Mouse (Mus musculus) ES-Bruce4 (cell line): ENCODE measurements around the gene Gas7. TPM values are rescaled to one million over a fixed set of nuclear protein-coding genes. Genes with fewer than 3 reads are reported as not detected.

Source experiments
- H3K27ac ChIP-seq: 2 replicates; pipeline ENCODE4 v1.5.1; 2012; ENCODE audit warnings: low read length, inconsistent platforms; ENCODE audit not compliant: insufficient read depth
- H3K27me3 ChIP-seq: 2 replicates; pipeline ENCODE4 v1.6.1; 2012; ENCODE audit warnings: mild to moderate bottlenecking, low read length, inconsistent platforms; ENCODE audit not compliant: control insufficient read depth, poor library complexity, insufficient read depth, severe bottlenecking
- H3K36me3 ChIP-seq: 2 replicates; pipeline ENCODE4 v1.6.1; 2012; ENCODE audit warnings: inconsistent platforms, mild to moderate bottlenecking, low read length, moderate library complexity; ENCODE audit not compliant: control insufficient read depth, poor library complexity, insufficient read depth, severe bottlenecking
- H3K4me1 ChIP-seq: one replicate; pipeline ENCODE4 v1.8.1; 2011; ENCODE audit warnings: low read length; ENCODE audit not compliant: control insufficient read depth, insufficient read depth
- H3K4me3 ChIP-seq: 2 replicates; pipeline ENCODE4 v1.5.1; 2011; ENCODE audit warnings: low read depth, mild to moderate bottlenecking, low read length
- H3K9ac ChIP-seq: 2 replicates; pipeline ENCODE4 v1.6.1; 2012; ENCODE audit warnings: low read depth, mild to moderate bottlenecking, inconsistent platforms; ENCODE audit not compliant: poor library complexity, severe bottlenecking
- H3K9me3 ChIP-seq: replicated peaks from 2 replicates; pipeline ENCODE4 v1.6.1; 2012; ENCODE audit warnings: mild to moderate bottlenecking, low read length, inconsistent platforms; ENCODE audit not compliant: control insufficient read depth, poor library complexity, insufficient read depth, severe bottlenecking
- CTCF ChIP-seq: IDR thresholded peaks from one replicate; pipeline ENCODE4 v1.8.1; 2011; ENCODE audit warnings: low read depth, low read length
- EP300 ChIP-seq: IDR thresholded peaks from 2 replicates; pipeline ENCODE4 v1.6.1; 2011; ENCODE audit warnings: low read depth, low read length; ENCODE audit not compliant: insufficient read depth
- POLR2A ChIP-seq: IDR thresholded peaks from one replicate; pipeline ENCODE4 v1.8.1; 2011; ENCODE audit warnings: low read length; ENCODE audit not compliant: insufficient read depth
- polyA plus RNA-seq: library from polyadenylated mRNA; stranded (reverse); fragments of >200 nt; gene quantifications from 2 replicates; pipeline ENCODE4 v1.2.4, GENCODE M21; 2011; ENCODE audit warnings: low read depth; ENCODE audit not compliant: missing spikeins, insufficient read depth, insufficient read length

Gene Gas7
- polyA plus RNA-seq, 1 experiment, result 2.3 TPM

DNA sequence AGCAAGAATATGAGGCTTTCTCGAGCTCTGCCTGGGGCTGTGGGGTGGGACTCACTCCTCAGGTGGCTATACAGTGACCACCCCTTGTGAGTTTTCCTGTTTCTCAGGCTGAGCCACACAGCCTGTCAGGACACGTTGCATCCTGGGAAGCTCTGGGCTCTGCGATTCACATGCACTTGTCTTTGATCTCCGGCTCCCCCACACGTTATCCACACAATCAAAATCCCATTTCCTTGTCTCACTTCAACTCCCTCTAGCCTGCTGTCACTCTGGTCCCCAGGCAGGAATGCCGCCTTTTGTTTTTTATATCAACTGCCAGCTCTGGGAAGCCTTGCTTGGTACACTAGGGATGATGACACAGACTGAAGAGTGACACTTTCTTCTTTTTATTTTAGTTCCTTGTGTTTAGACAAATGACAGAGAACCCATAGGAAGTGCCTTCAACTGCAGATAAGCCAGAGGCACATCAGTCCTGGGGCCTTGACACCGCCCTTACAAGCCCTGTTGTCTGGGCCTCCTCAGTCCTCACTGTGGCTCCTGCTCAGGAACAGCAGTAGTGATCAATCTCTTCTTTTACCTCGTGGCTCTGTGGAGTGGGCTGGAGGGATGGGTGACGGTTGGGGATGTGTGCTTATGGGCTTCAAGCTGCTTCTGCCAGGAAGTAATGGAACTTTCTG, 103.7 kb downstream of the Gas7 start:
- no peak for TF ChIP-seq EP300
- no peak for TF ChIP-seq CTCF
- no peak for TF ChIP-seq POLR2A
- no peaks in the 10 kb centered on the region for H3K36me3 ChIP-seq
- no peak overlapping the region for H3K4me3 ChIP-seq
- H3K27ac ChIP-seq, result no peak overlapping the region
- H3K27me3 ChIP-seq, result no peaks in the 10 kb centered on the region
- H3K4me1 ChIP-seq, result no peaks in the 10 kb centered on the region
- H3K9me3 ChIP-seq, result no peaks in the 10 kb centered on the region
- H3K9ac ChIP-seq, result no peak overlapping the region

DNA sequence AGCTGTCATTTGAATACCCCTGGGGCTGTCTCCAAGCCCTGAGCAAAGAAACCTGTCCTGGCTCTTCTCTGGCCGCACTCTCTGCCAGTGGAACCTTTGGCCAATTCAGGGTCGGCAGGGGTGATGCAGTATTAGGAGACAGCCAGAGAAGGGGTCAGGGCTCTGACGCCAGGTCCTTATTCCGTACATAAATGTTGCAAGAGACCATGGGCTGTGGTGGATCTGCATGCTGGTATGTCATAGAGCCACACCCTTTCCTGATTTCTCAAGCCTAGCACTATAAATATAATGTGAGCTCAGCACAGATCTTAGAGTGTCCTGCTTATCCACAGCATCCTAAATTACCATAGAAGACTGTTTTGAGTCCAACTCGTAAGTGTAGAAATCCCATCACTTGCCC, 104.3 kb downstream of the Gas7 start:
- Histone ChIP-seq H3K4me3 (no peak overlapping the region), H3K9me3 (no peaks in the 10 kb centered on the region), H3K36me3 (no peaks in the 10 kb centered on the region), H3K4me1 (no peaks in the 10 kb centered on the region), H3K27me3 (no peaks in the 10 kb centered on the region), H3K9ac (no peak overlapping the region), H3K27ac (no peak overlapping the region)
- TF ChIP-seq CTCF (no peak), POLR2A (no peak), EP300 (no peak)

DNA sequence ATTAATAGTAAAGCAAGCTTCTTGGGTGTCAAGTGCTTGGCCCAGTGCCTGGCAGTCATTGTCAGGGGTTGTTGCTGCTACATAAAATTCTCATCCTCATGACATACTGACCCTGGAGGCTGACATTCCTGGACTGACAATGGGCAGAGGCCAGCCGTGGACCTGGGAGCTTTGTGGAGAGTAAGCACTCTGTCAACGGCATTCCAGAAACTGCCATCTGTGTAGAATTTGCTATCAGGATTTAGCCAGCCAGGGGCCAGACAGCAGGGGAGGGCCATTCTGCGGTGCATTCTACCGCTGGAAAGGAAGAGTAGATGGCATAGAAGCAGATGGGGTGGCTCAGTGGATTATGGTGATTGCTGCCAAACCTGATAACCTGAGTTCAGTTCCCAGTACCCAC, 106.4 kb downstream of the Gas7 start:
- Histone ChIP-seq H3K27ac (no peak overlapping the region), H3K27me3 (no peaks in the 10 kb centered on the region), H3K36me3 (no peaks in the 10 kb centered on the region), H3K9ac (no peak overlapping the region), H3K4me3 (no peak overlapping the region), H3K4me1 (no peaks in the 10 kb centered on the region), H3K9me3 (no peaks in the 10 kb centered on the region)
- TF ChIP-seq POLR2A (no peak), EP300 (no peak), CTCF (no peak)

DNA sequence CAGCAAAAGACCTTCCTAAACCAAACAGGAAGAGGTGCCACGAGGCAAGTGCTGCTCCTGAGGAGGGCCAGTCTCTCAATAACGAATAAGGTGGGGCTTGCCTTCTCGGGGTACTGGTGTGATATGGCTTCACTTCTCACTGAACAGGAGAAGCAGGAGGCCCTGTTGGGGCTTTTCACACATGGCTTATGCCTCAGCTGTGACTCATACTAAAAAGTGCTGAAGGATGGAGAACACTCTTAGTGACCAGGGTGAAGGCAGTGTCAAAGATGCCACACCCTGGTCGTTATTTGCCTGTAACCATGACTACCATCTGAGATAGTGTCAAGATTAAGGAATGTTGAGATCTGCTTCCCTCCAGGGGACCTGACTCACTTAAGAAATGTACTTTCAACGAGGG, 107.9 kb downstream of the Gas7 start:
- no peak overlapping the region for H3K9ac ChIP-seq
- no peaks in the 10 kb centered on the region for H3K4me1 ChIP-seq
- TF ChIP-seq POLR2A, result no peak
- no peak for TF ChIP-seq CTCF
- TF ChIP-seq EP300, result no peak
- H3K27me3 ChIP-seq, result no peaks in the 10 kb centered on the region
- H3K4me3 ChIP-seq, result no peak overlapping the region
- H3K36me3 ChIP-seq, result no peaks in the 10 kb centered on the region
- H3K27ac ChIP-seq, result no peak overlapping the region
- H3K9me3 ChIP-seq, result no peaks in the 10 kb centered on the region

DNA sequence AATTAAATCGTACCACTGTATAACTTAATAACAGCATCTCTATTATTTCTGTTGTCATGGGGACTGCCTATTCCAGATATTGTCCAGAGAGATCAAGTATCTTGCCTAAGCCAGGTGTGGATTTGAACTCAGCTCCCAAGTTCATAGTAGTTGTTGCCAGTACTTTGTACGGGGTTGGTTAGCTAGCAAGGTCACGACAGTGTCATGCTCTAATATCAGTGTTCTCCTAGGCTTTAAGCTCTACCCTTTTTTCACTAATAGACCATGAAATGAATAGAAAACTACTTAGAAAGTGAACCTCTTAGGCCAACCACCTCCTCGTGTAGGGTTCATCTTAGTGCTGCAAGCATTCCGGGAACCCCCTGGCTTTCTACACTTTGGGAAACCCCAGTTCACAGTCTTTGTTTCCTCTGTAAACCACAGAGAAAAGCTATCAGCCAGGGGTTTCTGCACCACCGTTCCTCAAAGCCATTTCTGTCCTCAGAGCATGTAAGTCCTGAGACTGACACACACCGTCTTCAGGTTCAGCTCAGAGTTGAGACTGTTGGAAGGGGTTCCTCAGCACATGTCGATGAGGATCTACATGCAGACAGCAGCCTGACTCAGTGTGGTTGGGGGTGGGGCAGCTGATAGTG, 108.9 kb downstream of the Gas7 start:
- Histone ChIP-seq H3K4me3 (no peak overlapping the region), H3K36me3 (no peaks in the 10 kb centered on the region), H3K9me3 (no peaks in the 10 kb centered on the region), H3K27ac (no peak overlapping the region), H3K4me1 (no peaks in the 10 kb centered on the region), H3K9ac (no peak overlapping the region), H3K27me3 (no peaks in the 10 kb centered on the region)
- no peak for TF ChIP-seq EP300
- no peak for TF ChIP-seq CTCF
- TF ChIP-seq POLR2A, result no peak

DNA sequence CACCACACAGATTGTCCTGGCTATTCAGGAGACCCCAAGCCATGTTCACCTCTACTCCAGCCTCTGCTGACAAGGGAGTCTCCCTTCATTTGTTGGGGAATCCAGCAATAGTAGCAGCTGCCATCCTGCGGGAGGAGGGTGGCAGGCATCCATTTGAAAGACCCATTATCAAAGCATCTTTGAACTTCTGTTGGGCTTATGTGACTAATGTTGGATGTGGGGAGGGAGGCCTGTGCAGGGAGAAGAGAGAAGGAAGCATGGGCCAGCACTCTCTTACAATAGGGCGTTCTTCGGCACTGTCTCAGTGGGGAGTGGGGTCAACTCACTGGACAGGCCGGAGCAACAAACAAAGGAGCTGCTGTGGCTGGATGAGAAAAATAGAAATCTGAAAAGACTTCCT, 110.3 kb downstream of the Gas7 start:
- Histone ChIP-seq H3K4me1 (no peaks in the 10 kb centered on the region), H3K9me3 (no peaks in the 10 kb centered on the region), H3K36me3 (no peaks in the 10 kb centered on the region), H3K4me3 (no peak overlapping the region), H3K27ac (no peak overlapping the region), H3K9ac (no peak overlapping the region), H3K27me3 (no peaks in the 10 kb centered on the region)
- TF ChIP-seq POLR2A (no peak), EP300 (no peak), CTCF (no peak)
